Mouse (Mus musculus) C2C12 (cell line): ENCODE measurements around the gene Icmt.

Source experiments
- CTCF ChIP-seq: IDR thresholded peaks from one replicate; pipeline ENCODE4 v1.5.1; 2011; ENCODE audit not compliant: control insufficient read depth, insufficient read depth, insufficient read length
- MYOD1 ChIP-seq: IDR thresholded peaks from one replicate; pipeline ENCODE4 v1.6.1; 2011; ENCODE audit warnings: low read depth; ENCODE audit not compliant: control insufficient read depth, insufficient read length
- USF1 ChIP-seq: IDR thresholded peaks from one replicate; pipeline ENCODE4 v1.6.1; 2011; ENCODE audit warnings: low read depth, mild to moderate bottlenecking, control low read depth, moderate library complexity

DNA sequence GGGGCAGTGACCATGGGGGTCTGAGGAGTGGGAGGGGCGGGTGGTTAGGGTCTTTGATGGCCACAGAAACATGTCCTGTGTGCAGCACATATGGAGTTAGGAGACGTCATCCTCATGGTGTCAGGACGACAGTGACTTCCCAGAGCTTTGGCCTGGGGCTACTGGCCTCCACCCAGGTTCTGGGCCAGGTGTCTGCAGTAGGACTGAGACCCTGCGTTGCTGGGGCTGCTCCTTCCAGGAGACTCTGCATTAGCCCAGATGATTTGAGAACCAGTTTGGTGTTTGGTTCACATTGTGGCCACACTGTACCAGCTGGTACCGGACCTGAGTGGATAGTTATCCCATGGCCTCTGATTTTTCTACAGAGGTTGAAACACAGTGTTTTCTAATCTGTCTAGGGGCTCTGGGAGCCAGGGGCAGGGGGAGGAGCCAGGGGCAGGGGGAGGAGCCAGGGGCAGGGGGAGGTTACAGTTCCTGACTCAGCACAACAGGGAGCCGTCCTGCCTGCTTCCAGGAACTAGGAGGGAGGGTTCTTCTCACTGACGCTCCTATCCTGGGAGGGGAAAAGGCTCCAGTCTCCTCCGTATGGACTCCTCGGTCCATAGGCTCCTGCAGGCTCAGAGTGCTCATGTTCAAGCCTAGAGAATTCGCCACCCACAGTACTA is 33.4 kb upstream of the Icmt start:
- no peak for TF ChIP-seq CTCF
- no peak for TF ChIP-seq USF1
- TF ChIP-seq MYOD1: no peak
